In the genomic region with DNA sequence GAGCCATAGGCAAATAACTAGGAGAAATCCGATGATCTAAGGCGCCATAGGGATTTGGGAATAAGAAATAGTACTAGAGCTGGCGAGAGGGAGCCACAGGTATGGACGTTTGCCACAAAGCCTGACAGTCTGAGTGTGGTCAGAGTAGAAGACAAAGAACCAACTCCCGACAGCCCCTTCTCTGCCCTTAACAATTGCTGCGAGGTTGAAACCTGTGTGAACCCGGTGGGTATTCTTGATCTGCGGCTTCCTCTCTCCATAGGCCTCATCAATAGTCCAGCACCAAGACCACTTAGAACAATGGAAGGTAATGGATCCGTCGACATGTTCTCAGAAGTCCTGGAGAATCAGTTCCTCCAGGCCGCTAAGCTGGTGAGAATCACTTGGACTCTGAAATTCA, we compare ENCODE assay signal across 23 mouse cellular contexts. TPM values are rescaled to one million over a fixed set of nuclear protein-coding genes. Genes with fewer than 3 reads are reported as not detected.
"Had no signal": no experiment of that assay in that cellular context is flagged by ENCODE, and none has a peak within 500 bp of the region (broad histone marks: within the 10 kb centered on the region; RNA-seq: fewer than 3 reads in every experiment).

No protein-coding gene starts in this region.

- DNase-seq: kidney, adult 2 months; kidney, postnatal 36 days; layer of hippocampus, adult 9-11 months; liver, embryonic 13.5 days; lung, adult 2 months; lung, postnatal 14 days; lung, postnatal 4 days; midbrain, embryonic 14.5 days; retina, postnatal 1 day; right cerebral cortex, postnatal 25 days; spleen, adult 18-20 months; thymus, postnatal 25 days had no signal

- H3K4me3 ChIP-seq: liver, embryonic 13.5 days; megakaryocyte, embryonic 14.5 days; neural tube, embryonic 12.5 days; neural tube, embryonic 15.5 days; stomach, embryonic 15.5 days had no signal

- H3K36me3 ChIP-seq: liver, embryonic 13.5 days; neural tube, embryonic 12.5 days; neural tube, embryonic 15.5 days; stomach, embryonic 15.5 days had no signal

- H3K27ac ChIP-seq: kidney, postnatal 0 days; liver, embryonic 13.5 days; neural tube, embryonic 12.5 days; neural tube, embryonic 15.5 days; stomach, embryonic 15.5 days had no signal

- H3K27me3 ChIP-seq: liver, embryonic 13.5 days; megakaryocyte, embryonic 14.5 days; neural tube, embryonic 12.5 days; neural tube, embryonic 15.5 days; stomach, embryonic 15.5 days had no signal

- H3K9me3 ChIP-seq: liver, embryonic 13.5 days; megakaryocyte, embryonic 14.5 days; neural tube, embryonic 12.5 days; neural tube, embryonic 15.5 days; stomach, embryonic 15.5 days had no signal

- H3K4me1 ChIP-seq: liver, embryonic 13.5 days; megakaryocyte, embryonic 14.5 days; neural tube, embryonic 12.5 days; neural tube, embryonic 15.5 days; stomach, embryonic 15.5 days had no signal

- ATAC-seq: intestine, postnatal 0 days had no signal

RNA-seq across cellular contexts. Expression of a gene that starts 45.8 kb away (rescaled TPM):
- total RNA-seq: layer of hippocampus, adult 18-20 months; layer of hippocampus, postnatal 25 days; left cerebral cortex, adult 18-20 months; left cerebral cortex, postnatal 25 days; liver, adult 2 months had no signal
- polyA plus RNA-seq: kidney, adult 2 months; liver, adult 2 months had no signal
